Mouse (Mus musculus) liver, adult 2 months (tissue): Measurements from ENCODE around the gene Gng7.

Source experiments
- CTCF ChIP-seq: fragments of 200-500 bp; IDR thresholded peaks from 2 replicates; pipeline ENCODE4 v1.5.1; 2011; ENCODE audit warnings: low read depth, low read length, control low read depth
- POLR2A ChIP-seq: fragments of 200-500 bp; IDR thresholded peaks from 2 replicates; pipeline ENCODE4 v1.6.1; 2011; ENCODE audit warnings: low read length, control low read depth; ENCODE audit not compliant: insufficient read depth; ENCODE audit errors: extremely low read depth

DNA sequence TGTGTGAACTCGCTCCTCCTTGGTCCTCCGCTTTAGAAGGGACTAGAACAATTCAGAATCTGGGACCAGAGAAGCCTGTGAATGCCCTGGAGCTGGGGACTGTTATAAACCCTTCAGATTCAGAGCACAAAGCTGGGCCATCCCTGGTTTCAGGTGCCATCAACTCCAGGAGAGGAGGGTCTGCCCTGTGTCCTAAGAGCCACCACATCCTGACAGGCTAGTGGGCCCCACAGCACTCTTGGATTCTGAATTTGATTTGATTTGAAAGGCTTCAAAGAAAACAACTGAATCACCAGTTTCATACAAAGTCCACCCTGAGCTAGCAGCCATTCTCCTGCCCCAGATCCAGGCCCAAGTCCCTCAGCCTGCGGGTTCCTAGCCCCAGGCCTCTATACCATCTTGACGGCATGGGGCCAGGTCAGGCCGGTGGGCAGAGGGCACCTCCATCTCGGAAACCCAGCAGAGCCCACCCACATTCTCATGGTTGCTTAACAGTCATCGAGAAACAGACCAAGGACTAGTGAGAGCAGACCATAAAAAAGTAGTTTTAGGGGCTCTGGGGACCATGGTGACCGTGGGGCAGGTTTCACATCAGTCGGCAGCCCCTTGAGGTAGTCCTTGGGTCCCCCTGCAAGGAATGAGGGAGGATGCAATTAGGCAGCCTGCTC is 112.3 kb downstream of the Gng7 start:
- TF ChIP-seq CTCF (no peak), POLR2A (no peak)
